ENCODE assay signal across 24 mouse cellular contexts in genomic region chr13:97274757-97275156, GRCm38 (mm10).
"Had no signal": no experiment of that assay in that cellular context is flagged by ENCODE, and none has a peak within 500 bp of the region (broad histone marks: within the 10 kb centered on the region; RNA-seq: fewer than 3 reads in every experiment).

No protein-coding gene starts in this region.

- DNase-seq: gastrocnemius, postnatal 14 days; heart, adult 18-20 months; heart, postnatal 10 days; heart, postnatal 4 days; kidney, adult 18-20 months; kidney, adult 8-10 months; kidney, postnatal 10 days; kidney, postnatal 25 days; kidney, postnatal 4 days had no signal

- H3K4me1 ChIP-seq: heart, embryonic 10.5 days; heart, embryonic 12.5 days; intestine, embryonic 15.5 days; limb, embryonic 13.5 days; limb, embryonic 15.5 days; liver, embryonic 12.5 days had no signal

- H3K36me3 ChIP-seq: heart, embryonic 10.5 days; heart, embryonic 12.5 days; hindbrain, embryonic 10.5 days; hindbrain, embryonic 12.5 days; intestine, embryonic 15.5 days; limb, embryonic 13.5 days; limb, embryonic 15.5 days; liver, embryonic 12.5 days had no signal

- H3K9ac ChIP-seq: heart, embryonic 12.5 days; hindbrain, embryonic 12.5 days; hindbrain, embryonic 14.5 days; intestine, embryonic 15.5 days; limb, embryonic 13.5 days; limb, embryonic 15.5 days; liver, embryonic 12.5 days; liver, embryonic 14.5 days had no signal

- H3K27ac ChIP-seq: heart, embryonic 10.5 days; hindbrain, embryonic 10.5 days; hindbrain, embryonic 12.5 days; hindbrain, embryonic 14.5 days; intestine, embryonic 15.5 days; layer of hippocampus, adult 2 months; left cerebral cortex, adult 2 months; limb, embryonic 13.5 days; limb, embryonic 15.5 days; liver, embryonic 12.5 days; liver, embryonic 14.5 days had no signal

- H3K4me2 ChIP-seq: heart, embryonic 12.5 days; hindbrain, embryonic 12.5 days; hindbrain, embryonic 14.5 days; intestine, embryonic 15.5 days; limb, embryonic 13.5 days; limb, embryonic 15.5 days; liver, embryonic 12.5 days had no signal

- H3K27me3 ChIP-seq: hindbrain, embryonic 12.5 days; intestine, embryonic 15.5 days; limb, embryonic 13.5 days; limb, embryonic 15.5 days had no signal

- H3K9me3 ChIP-seq: heart, embryonic 10.5 days; heart, embryonic 12.5 days; hindbrain, embryonic 10.5 days; hindbrain, embryonic 12.5 days; intestine, embryonic 15.5 days; limb, embryonic 13.5 days; limb, embryonic 15.5 days; liver, embryonic 12.5 days had no signal

- H3K4me3 ChIP-seq: heart, embryonic 10.5 days; heart, embryonic 12.5 days; hindbrain, embryonic 10.5 days; hindbrain, embryonic 12.5 days; intestine, embryonic 15.5 days; layer of hippocampus, adult 2 months; left cerebral cortex, adult 2 months; limb, embryonic 13.5 days; limb, embryonic 15.5 days; liver, embryonic 12.5 days had no signal

- ATAC-seq: hindbrain, embryonic 16.5 days; inflammation-experienced regulatory T-cells, adult 6 months; intestine, embryonic 15.5 days; intestine, postnatal 0 days; liver, embryonic 12.5 days had no signal
